Mouse (Mus musculus) megakaryocyte, embryonic 14.5 days (primary cell): Measurements from ENCODE around the gene Olfr612.

Experiments
- FLI1 ChIP-seq: IDR thresholded peaks from 2 replicates; pipeline ENCODE4 v1.6.1; 2012; ENCODE audit warnings: low read length, inconsistent platforms, mixed read lengths
- GATA1 ChIP-seq: IDR thresholded peaks from 3 replicates; pipeline ENCODE4 v1.6.1; 2012; ENCODE audit warnings: mixed read lengths, low read length, inconsistent platforms, borderline replicate concordance

DNA sequence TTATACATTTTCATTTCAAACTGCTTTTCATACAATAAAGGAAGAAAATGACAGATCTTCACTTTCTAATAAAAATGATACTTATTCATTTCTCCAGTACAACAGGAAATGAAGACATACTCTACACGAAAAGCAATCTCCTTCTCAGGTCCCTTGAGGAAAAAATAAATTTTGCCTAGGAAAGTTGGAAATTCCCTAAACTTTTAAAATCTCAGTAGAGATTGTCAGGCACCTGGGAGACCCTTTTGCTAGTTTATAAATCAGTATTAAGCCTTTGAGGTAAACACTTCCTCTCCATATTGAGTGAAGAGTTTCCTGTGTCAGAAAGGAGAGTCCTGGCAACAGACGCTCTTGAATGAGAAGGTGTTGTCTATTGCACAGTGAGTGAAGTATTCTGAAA is 5.3 kb upstream of the Olfr612 start, which contains the start of gene Olfr613:
- no peak for TF ChIP-seq GATA1
- no peak for TF ChIP-seq FLI1
